Mouse (Mus musculus): ENCODE results near the gene Arhgap24.
A peak's percentile ranks its signal among the peaks of the same experiment; 100 is the strongest.

Arhgap24 gene

GRCm38 (mm10) chr5:102742554-102743255 lies 261.5 kb downstream of the Arhgap24 start:
- DNase-seq (ENCODE audit: low read depth, low spot score): no peak

- no peak for DNase-seq (ENCODE audit: low read depth, low spot score)
Observed at GRCm38 (mm10) chr5:102743436-102743835, 262.2 kb downstream of the Arhgap24 start.

GRCm38 (mm10) chr5:102744051-102744450 lies 262.9 kb downstream of the Arhgap24 start:
- DNase-seq (ENCODE audit: low read depth, low spot score): no peak

GRCm38 (mm10) chr5:102748146-102748545 lies 267.0 kb downstream of the Arhgap24 start:
- DNase-seq (ENCODE audit: low read depth, low spot score): no peak

- peak; percentile 24 for DNase-seq (ENCODE audit: low read depth, low spot score)
Observed at GRCm38 (mm10) chr5:102749020-102749419, 267.8 kb downstream of the Arhgap24 start.

- DNase-seq (ENCODE audit: low read depth, low spot score): no peak
Observed at GRCm38 (mm10) chr5:102750674-102751073, 269.5 kb downstream of the Arhgap24 start.

GRCm38 (mm10) chr5:102751661-102752307 lies 270.6 kb downstream of the Arhgap24 start:
- no peak for DNase-seq (ENCODE audit: low read depth, low spot score)

- no peak for DNase-seq (ENCODE audit: low read depth, low spot score)
Observed at GRCm38 (mm10) chr5:102752308-102752663, 271.1 kb downstream of the Arhgap24 start.

- no peak for DNase-seq (ENCODE audit: low read depth, low spot score)
Observed at GRCm38 (mm10) chr5:102757040-102757439, 275.8 kb downstream of the Arhgap24 start.

- no peak for DNase-seq (ENCODE audit: low read depth, low spot score)
Observed at GRCm38 (mm10) chr5:102765694-102766093, 284.5 kb downstream of the Arhgap24 start.

- DNase-seq (ENCODE audit: low read depth, low spot score): no peak
Observed at GRCm38 (mm10) chr5:102766311-102767057, 285.3 kb downstream of the Arhgap24 start.

- DNase-seq (ENCODE audit: low read depth, low spot score): no peak
Observed at GRCm38 (mm10) chr5:102767058-102767444, 285.9 kb downstream of the Arhgap24 start.

GRCm38 (mm10) chr5:102767822-102768221 lies 286.6 kb downstream of the Arhgap24 start:
- no peak for DNase-seq (ENCODE audit: low read depth, low spot score)

- DNase-seq (ENCODE audit: low read depth, low spot score): peak; percentile 59
Observed at GRCm38 (mm10) chr5:102768385-102769080, 287.3 kb downstream of the Arhgap24 start.

GRCm38 (mm10) chr5:102770611-102771010 lies 289.4 kb downstream of the Arhgap24 start:
- no peak for DNase-seq (ENCODE audit: low read depth, low spot score)

GRCm38 (mm10) chr5:102774500-102774899 lies 293.3 kb downstream of the Arhgap24 start:
- DNase-seq (ENCODE audit: low read depth, low spot score): no peak

GRCm38 (mm10) chr5:102777255-102777654 lies 296.1 kb downstream of the Arhgap24 start:
- DNase-seq (ENCODE audit: low read depth, low spot score): no peak

GRCm38 (mm10) chr5:102777852-102778251 lies 296.7 kb downstream of the Arhgap24 start:
- DNase-seq (ENCODE audit: low read depth, low spot score): no peak

GRCm38 (mm10) chr5:102778253-102778652 lies 297.1 kb downstream of the Arhgap24 start:
- no peak for DNase-seq (ENCODE audit: low read depth, low spot score)

- DNase-seq (ENCODE audit: low read depth, low spot score): no peak
Observed at GRCm38 (mm10) chr5:102783585-102783984, 302.4 kb downstream of the Arhgap24 start.

- no peak for DNase-seq (ENCODE audit: low read depth, low spot score)
Observed at GRCm38 (mm10) chr5:102786123-102786522, 304.9 kb downstream of the Arhgap24 start.

GRCm38 (mm10) chr5:102788437-102788836 lies 307.2 kb downstream of the Arhgap24 start:
- DNase-seq (ENCODE audit: low read depth, low spot score): no peak
